Mouse (Mus musculus) kidney, adult 2 months (tissue): ENCODE measurements at regions not wholly inside any gene's neighbourhood (a gene's known extent, or its start where the extent isn't known, plus 50 kb on each side); places are given as distances from the start of the nearest gene placed in this dataset.

Experiments used
- DNase-seq: peaks from one replicate; pipeline ENCODE4 v3.0.0; 2021
- H3K27ac ChIP-seq: fragments of 200-500 bp; 2 replicates; pipeline ENCODE4 v1.5.1; 2012; ENCODE audit warnings: low read depth, low read length, control low read depth, inconsistent platforms; ENCODE audit not compliant: insufficient read depth
- H3K27me3 ChIP-seq: fragments of 200-500 bp; replicated peaks from 2 replicates; pipeline ENCODE4 v1.6.1; 2012; ENCODE audit warnings: mild to moderate bottlenecking, moderate library complexity, low read length, inconsistent platforms; ENCODE audit not compliant: control insufficient read depth, insufficient read depth
- H3K36me3 ChIP-seq: fragments of 200-500 bp; 2 replicates; pipeline ENCODE4 v1.6.1; 2012; ENCODE audit warnings: mild to moderate bottlenecking, moderate library complexity, low read length, inconsistent platforms; ENCODE audit not compliant: control insufficient read depth, insufficient read depth
- H3K4me1 ChIP-seq: fragments of 200-500 bp; 2 replicates; pipeline ENCODE4 v1.6.1; 2011; ENCODE audit warnings: low read length; ENCODE audit not compliant: control insufficient read depth, insufficient read depth
- H3K4me3 ChIP-seq: fragments of 200-500 bp; 2 replicates; pipeline ENCODE4 v1.5.1; 2011; ENCODE audit warnings: mild to moderate bottlenecking, low read depth, low read length, control low read depth; ENCODE audit not compliant: insufficient read depth
- CTCF ChIP-seq: fragments of 200-500 bp; conservative IDR thresholded peaks from 2 replicates; pipeline ENCODE4 v1.5.1; 2011; ENCODE audit warnings: low read depth, mild to moderate bottlenecking, control low read depth, low read length, moderate library complexity, mixed read lengths; ENCODE audit not compliant: insufficient read depth, insufficient read length
- POLR2A ChIP-seq: fragments of 200-500 bp; IDR thresholded peaks from one replicate; pipeline ENCODE4 v1.6.1; 2011; ENCODE audit warnings: low read depth, low read length, control low read depth
- WGBS: fragments of 180-500 bp; shearing (Covaris S2); methylation state at CpG from one replicate; pipeline ENCODE4 v1.1.7; 2018; 5-methylcytosine and 5-hydroxymethylcytosine counted together

DNA sequence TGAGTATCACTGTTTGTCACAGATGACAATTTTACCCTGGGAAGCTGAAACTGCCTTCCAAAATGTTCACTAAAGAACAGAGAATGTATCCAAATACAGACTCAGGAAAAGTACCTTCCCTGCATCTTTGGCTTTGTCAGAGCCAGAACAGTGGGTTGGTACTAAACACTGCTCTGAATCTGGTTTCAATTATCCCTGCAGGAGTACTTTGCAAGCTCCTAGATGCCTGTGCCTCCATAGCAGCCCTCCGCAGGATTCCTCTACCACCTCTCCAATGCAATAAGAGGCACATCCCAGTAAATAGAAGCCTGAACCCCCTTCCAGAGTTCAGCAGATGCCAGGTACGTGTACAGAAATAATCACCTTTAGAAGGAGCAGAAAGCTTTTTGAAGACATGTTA lies 52.9 kb upstream of the S1pr3 start:
- no peaks in the 10 kb centered on the region for H3K4me1 ChIP-seq
- WGBS = 97% methylated on average over 2 of the region's 2 CpGs
- TF ChIP-seq POLR2A (no peak), CTCF (no peak)

More for the DNA sequence above, 52.9 kb upstream of the S1pr3 start:
- H3K36me3 ChIP-seq = no peaks in the 10 kb centered on the region
- no peak for DNase-seq
- H3K4me3 ChIP-seq = no peak overlapping the region
- H3K27ac ChIP-seq = no peak overlapping the region
- no peaks in the 10 kb centered on the region for H3K27me3 ChIP-seq
